Mouse (Mus musculus) layer of hippocampus, adult 18-20 months (tissue): ENCODE data around the gene Gm10644. TPM values are rescaled to one million over a fixed set of nuclear protein-coding genes. Genes with fewer than 3 reads are reported as not detected.
"Not testable (repeated sequence)": the region's sequence is repeated elsewhere in the genome, so short reads cannot be mapped to it uniquely, and the experiment has no call there.

Experiments used
- DNase-seq, 2 experiments: peaks; one replicate each; pipeline ENCODE4 v3.0.0; 2022; ENCODE audit warnings: low spot score in 2 of 2
- long read RNA-seq: library from polyadenylated mRNA; stranded (forward); transcript quantifications from one replicate; pipeline ENCODE4 v2.0.0, GENCODE M21; 2021
- total RNA-seq, 2 experiments: library from RNA; stranded (reverse); gene quantifications; 2 replicates each; pipeline ENCODE4 v1.2.3; 2021

The Gm10644 gene
- under 1 TPM; 0.68 to 0.72 TPM for total RNA-seq
- long read RNA-seq, partial matches to known transcripts: 0 of 4 reads
- long read RNA-seq, other reads (novel, unspliced or antisense): 4 of 4 reads

DNA sequence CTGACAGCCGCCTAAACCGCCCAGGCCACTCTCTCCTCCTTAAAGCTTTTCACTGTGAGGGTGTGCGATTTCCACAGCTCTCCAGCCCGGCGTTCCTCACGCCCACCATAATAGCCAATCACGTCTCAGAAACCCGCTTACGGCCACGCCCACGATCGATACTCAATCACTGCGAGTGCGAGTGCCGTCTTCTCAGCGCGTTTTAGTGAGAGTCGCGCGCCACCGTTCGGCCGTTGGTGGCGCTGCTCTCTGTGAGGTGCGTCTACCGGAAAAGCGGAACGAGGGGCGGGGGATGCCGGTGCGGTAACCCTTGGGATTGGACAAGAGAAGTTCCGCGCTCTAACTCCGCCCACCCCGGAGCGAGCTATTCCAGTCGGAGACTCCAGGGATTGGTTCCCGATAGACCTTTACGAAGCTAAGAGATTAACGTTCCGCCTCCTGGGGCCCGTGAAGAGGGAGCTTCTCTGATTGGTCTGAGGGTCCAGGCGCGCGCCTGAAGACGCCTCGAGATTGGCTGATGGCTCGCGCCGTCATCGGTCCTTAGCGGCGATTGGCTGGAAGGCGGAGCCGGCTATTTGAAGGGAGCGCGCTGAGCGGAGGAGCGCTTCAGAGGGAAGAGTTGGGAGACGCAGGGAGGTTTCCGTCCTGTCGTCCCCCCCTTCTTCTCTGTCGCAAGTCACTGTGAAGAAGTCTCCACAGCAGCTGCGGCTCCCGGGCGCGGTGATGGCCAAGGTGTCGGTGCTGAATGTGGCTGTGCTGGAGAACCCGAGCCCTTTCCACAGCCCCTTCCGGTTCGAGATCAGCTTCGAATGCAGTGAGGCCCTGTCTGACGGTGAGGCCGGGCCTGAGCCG is at the start of gene Gm10644, which contains the start of gene Asf1b:
Gene Gm10644, minus strand, starts transcription at position 100 of the 852 bp plus-strand sequence.
Gene Asf1b, plus strand, starts transcription at position 402 of the 852 bp plus-strand sequence.
- DNase-seq: peak; percentile 96 to 99

DNA sequence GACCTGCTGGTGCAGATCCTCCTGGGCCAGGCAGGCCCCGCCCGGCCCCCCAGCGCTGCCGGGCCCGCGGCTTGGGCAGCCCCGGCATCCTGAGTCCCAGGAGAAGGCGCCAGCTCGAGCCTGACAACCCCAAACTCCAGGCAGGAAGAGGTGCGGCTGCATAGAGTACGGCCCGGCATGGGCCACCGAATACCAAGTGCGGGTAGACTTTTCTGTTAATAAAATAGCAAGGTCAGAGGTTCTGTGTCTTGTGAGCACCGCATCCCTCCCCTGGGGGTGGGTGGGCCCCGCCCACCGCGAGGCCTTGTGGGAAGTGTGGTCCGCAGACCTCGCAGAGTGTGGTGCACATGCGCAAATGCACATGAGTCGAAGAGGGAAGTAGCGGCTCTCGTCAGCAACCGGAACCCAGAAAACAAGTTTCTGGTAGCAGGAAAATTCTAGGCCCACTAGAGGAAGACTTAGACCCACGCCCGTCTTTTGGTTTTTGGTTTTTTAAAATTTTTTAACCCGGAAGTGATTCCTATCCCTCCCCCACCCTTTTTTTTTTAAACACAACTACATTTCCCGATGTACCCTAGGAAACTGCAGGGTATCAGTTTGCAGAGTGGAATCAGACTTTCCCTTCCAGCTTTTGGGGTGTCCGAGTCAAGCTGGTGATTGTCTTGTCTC is 49.7 kb upstream of the Gm10644 start:
- DNase-seq: peak; percentile 90 to 95

DNA sequence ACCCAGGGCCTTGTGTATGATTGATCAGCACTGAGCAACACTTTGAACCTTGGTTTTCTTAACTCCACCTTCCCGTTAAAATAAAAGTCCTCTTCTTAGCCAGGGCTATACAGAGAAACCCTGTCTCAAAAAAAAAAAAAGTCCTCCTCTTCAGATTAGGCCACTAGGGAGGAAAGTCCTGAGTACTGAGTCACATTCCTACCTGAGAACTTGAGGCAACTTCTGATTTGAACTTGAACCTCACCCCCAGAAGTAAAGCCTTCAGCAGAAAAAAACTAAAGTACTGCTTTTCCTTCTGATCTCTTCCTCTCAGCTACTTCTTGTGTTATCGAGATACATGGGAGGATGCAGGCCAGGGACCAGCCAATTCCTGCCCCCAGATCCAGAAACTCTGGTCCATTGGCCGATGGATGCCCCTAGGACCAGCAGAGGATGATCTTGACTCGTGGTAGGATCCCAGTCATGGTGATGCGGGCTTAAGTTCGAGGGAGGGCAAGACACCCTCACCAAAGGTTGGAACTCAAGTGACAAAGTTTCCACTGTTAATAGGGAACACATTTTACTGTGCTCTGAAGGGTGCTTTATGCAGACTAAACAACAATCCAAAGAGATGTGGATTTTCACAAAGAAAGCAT is 48.7 kb upstream of the Gm10644 start:
- no peak for DNase-seq

DNA sequence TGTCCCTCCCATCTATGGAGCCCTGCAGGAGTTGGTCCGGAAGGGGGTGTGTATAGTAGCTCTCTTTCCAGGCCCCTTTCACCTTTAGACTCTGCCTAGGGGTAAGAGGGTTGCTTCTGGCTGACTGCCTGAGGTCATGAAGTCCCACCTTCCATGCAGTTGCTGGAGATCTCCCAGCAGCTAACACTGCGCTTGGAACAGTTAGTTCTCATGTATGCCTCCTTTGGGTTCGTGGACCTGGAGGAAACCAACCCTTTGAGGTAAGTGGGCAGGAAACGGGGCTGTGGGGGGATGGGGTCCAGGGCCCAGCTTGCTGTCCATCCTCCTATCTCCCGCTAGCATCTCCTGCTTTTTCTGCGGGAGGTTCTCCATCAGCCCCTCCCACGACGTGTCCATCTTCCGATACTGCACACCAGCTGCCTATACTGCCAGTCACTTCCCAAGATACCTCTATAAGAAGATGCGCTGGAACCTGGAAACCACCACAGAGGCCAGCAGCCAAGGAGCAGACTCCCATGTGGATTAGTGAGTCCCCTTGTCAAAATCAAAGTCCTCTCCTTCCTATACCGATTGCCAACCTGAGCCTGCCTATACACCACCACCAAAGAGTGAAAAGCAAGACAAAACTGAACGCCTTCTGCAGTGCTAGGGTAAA is 48.1 kb upstream of the Gm10644 start:
- no peak for DNase-seq

DNA sequence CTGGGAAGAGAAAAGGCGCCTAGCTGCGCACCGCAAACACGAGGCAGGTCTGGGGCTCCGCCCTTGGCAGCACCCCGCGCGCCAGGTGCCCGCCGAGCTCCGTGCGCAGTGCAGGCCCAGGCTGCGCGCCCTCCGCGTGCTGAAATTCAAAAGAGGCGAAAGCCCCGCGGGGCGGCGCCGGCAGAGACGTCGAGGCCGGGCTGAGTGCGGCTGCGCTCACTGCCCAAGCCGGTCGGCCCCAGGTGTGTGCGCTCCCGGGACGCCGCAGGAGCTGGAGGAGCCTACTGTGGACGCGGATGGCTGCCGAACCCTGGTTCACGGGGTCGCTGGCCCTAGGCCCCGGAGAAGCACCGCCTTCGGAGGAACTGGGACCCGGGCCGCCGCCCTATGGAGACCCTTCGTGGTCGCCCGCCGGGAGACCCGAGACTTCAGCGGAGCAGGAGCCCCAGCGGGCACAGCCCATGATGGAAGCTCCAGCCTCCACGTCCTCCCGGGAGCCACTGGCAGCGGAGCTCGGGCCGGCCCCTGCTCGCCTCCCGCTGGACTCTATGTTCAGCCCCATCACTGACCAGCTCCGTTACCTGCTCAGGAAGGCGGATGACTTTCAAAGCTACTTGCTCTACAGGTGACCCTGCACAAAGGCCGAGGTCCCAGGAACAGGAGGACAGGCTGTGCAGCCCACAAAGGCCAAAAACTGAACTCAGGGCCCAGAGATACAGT is 46.4 kb upstream of the Gm10644 start, which contains the start of gene 1700067K01Rik:
Gene 1700067K01Rik, plus strand, starts transcription at position 222 of the 720 bp plus-strand sequence.
- DNase-seq: no peak

DNA sequence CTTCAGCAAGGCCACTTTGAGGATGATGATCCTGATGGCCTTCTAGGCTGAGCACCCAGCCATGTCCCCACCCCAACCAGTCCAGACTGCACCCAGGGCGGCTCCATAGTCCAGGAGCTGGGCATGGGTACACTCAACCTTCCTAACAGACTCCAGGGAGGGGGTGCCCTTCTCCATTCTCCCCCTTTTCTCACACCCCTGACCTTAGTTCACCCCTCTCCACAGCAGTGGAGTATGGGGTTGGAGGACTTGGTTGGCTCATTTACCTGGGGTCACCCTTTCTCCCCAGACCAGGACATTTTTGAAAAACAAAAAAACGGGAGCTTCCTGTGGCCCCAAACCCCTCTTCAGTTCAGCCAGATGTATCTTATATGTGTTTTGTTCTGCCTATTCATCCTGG is 44.8 kb upstream of the Gm10644 start:
- DNase-seq: no peak

DNA sequence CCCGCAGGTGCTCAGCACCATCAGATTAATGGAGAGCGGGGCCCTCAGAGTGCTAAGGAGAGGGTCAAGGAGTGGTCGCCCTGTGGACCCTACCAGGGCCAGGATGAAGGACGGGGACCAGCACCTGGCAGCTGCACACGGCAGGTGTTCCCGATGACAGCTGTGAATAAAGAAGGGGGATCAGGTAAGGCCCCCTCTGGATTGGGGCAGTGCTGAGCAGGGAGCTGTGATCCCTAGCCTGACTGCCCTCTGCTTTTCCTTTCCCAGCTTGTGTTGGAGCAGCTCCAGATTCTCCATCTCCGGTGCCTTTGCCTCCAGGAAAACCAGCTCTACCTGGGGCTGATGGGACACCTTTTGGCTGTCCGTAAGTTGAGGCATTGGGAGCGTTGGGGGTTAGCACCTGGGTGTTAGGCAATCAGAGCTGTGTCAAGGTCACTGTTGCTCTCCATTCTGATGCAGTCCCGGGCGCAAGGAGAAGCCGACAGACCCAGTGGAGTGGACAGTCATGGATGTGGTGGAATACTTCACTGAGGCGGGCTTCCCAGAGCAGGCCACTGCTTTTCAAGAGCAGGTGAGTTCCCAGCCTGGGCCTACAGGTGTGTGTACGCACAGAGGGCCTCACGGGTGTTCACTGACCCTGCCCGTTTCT is 44.2 kb upstream of the Gm10644 start:
- DNase-seq: no peak

DNA sequence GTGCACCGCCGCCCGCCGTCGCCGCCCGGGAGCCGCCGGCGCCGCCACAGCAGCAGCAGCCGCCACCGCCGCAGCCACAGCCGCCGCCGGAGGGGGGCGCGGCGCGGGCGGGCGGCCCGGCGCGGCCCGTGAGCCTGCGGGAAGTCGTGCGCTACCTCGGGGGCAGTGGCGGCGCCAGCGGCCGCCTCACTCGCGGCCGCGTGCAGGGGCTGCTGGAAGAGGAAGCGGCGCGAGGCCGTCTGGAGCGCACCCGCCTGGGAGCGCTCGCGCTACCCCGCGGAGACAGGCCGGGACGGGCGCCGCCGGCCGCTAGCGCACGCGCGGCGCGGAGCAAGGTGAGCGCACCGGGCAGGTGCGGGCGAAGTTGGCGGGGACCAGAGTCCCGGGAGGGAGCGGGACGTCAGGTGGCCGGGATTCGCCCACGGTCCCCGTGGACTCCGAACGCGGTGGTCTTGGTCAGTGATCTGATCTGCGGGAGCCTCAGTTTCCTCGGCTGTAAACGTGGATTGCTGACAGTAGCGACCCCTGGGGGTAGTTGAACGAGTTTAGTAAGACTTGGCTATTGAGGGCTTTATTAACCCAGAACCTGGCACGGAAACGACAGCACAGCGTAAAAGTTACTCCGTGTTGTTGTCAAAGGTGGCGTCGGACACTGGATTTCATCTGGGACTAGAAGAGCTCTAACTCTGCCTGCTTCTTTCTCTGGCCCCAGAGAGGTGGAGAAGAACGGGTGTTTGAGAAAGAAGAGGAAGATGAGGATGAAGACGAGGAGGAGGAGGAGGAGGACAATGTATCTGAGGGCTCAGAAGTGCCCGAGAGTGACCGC is 43.4 kb upstream of the Gm10644 start:
- peak in 1 of 2 experiments; percentile 57 for DNase-seq

DNA sequence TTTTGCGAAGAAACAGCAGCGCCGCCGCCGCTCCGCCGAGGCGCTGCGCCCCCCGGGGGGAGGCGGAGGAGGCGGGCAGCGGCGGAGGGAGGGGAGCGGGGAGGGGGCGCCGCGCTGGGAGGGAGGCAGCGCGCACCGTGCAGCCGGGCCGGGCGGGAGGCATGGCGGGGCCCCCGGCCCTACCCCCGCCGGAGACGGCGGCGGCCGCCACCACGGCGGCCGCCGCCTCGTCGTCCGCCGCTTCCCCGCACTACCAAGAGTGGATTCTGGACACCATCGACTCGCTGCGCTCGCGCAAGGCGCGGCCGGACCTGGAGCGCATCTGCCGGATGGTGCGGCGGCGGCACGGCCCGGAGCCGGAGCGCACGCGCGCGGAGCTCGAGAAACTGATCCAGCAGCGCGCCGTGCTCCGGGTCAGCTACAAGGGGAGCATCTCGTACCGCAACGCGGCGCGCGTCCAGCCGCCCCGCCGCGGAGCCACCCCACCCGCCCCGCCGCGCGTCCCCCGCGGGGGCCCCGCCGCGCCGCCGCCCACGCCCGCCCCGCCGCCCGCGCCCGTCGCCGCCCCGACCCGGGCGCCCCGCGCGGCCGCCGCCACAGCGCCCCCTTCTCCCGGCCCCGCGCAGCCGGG is 42.6 kb upstream of the Gm10644 start, which contains the start of gene Samd1:
Gene Samd1, plus strand, starts transcription at position 162 of the 631 bp plus-strand sequence.
- peak in 1 of 2 experiments; percentile 59 for DNase-seq

DNA sequence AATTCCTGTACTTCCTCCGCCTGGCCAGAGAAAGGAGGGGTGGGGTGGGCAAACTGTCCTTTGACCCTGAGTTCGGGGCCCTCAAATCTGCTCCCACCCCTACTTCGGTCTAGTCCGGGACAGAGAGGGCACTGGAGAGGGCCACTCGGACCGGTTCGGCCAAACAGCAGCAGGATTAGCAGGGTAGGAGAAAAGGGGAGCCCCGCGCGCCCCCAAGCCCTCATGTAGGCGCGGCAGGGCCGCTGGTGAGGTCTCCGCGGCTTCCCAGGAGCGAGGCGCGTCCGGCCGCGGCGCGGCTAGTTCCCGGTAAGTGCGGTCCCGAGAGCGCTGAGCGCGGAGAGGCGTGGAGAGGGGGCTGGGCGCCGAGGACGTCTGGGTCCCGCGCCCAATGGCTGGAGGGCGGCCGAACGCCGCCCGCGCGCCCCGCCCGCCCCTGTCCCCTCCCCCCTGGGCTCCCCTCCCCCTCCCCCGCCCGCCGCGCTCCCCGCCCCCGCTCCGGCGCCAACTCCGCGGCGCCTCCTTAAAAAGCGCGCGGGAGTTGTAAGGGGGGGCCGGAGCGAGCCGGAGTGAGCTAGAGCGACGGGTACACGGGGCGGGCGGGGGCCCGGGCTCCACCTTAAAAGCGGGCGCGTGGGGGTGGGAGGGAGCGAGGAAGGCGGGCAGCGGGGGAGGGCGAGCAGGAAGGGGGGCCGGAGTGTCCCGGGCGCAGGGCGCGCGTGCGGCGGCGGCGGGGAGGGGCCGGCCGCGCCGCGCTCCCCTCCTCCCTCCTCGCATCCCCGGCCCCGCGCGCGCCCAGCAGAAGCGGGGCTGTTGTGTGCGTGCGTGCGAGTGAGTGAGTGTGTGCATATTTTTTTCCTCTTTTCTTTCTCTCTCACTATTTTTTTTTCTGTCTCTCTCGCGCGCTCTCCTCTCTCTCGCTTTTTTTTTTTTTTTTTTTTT is 41.8 kb upstream of the Gm10644 start:
- DNase-seq: peak in 1 of 2 experiments; percentile 80

DNA sequence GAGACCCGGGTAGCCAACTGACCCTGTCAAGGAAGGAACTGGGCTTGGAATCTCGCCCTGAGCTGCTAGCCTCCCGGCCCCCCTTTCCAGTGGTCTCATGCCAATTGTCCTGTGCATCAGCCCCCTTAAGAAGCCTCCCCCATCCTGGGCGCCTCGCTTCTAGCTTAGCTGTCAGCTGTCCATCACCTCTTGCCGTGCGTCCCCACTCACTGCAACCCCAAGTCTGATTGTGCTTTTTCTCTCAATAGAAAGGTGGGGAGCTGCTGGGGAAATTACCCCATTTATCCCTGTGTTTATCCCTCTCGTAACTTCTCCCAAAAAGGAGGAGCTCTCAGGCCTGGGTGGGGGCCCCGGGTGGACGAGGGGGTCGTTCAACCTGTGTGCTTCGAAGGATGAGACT is 41.0 kb upstream of the Gm10644 start:
- no peak for DNase-seq

DNA sequence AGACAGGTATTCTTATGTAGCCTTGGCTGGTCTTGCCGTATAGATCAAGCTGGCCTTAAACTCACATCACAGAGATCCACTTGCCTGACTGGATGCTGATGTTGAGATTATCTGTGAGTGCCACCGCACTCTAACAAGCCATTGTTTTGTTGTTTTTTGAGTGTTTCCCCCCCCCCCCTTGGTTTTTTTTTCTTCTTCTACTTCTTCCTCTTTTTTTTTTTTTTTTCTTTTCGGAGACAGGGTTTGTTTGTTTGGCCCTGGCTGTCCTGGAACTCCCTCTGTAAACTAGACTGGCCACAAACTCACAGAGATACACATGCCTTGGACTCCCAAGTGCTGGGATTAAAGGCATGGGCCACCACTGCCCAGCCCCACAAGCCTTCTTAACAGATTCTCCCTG is 39.0 kb upstream of the Gm10644 start:
- DNase-seq: no peak

DNA sequence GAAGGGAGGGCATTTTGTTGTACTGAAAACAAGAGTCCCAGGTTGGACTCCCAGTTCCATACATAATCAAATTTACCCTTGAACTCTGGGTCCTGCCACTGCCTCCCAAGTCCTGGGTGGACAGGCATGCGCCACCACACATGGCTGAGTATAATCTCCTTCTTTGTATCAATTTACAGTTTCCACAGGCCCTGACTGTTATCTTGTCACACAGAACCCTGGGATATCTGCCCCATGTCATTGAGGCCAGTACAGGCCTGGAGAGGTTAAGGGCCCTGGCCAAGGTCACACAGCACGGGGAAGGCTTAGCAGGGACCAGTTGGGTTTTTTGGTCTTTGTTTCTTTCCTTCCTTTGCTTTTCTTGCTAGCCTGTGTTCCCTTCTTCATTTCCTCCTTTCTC is 37.5 kb upstream of the Gm10644 start:
- DNase-seq: no peak

DNA sequence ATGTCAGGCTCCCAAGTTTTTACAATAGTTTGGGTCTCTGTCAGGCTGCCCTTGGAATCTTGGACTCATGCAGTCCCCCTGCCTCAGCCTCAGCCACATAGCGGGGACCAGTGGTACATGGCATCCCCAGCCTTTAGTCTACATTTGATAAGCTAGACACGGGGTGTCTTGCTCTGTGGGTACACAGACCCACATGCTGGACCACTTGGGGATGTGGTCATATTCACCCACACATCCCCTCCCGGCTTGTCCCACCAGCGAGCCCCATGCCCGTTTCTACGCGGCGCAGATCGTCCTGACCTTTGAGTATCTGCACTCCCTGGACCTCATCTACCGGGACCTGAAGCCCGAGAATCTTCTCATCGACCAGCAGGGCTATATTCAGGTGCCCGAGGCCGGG is 35.2 kb upstream of the Gm10644 start:
- no peak for DNase-seq

DNA sequence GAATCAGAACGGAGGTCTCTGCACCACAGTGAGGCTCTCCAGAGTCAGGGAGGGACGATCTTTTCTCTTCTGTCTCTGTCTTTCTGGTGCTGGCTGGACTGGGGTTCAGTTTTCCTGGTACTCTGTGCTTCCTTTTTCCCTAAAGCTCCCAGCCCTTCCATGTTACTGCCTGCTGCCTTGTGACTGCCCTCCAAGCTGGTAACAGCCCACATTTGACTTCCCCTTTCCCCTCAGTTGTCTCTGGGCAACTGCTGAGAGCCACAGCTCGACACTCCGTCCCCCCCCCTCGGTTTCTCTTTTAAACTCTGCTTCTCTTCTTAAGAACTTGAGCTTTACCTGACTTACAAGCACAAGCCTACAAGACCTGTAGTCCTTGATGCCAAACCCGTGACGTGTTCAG is 34.2 kb upstream of the Gm10644 start:
- DNase-seq: no peak

DNA sequence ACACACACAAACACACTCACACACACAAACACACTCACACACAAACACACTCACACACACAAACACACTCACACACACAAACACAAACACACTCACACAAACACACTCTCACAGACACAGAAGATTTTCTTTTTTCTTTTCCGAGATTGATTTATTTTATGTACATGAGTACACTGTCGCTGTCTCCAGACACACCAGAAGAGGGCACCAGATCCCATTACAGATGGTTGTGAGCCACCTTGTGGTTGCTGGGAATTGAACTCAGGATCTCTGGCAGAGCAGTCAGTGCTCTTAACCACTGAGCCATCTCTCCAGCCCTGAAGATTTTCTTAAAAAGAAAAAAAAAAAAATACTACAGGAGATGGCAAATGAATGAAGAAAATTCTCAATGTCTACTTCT is 28.2 kb upstream of the Gm10644 start:
- not testable (repeated sequence) for DNase-seq

DNA sequence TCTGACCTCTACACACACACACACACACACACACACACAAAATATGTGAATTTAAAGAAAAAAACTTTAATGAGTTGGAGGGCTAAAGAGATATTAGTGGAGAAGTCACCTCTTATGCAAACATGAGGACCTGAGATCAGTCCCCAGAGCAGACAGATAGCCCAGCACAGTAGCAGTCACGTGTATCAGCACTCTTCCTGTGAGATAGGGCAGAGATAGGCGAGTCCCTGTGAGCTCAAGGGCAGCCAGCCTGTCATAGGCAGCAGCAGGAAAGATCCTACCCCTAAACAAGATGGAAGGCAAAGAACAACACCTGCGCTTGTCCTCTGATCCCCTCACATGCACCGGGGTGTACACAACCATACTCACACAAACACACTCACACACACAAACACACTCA is 27.4 kb upstream of the Gm10644 start:
- no peak for DNase-seq
